Mouse (Mus musculus) kidney, postnatal 25 days (tissue): ENCODE measurements at regions not wholly inside any gene's neighbourhood (a gene's known extent, or its start where the extent isn't known, plus 50 kb on each side); places are given as distances from the start of the nearest gene placed in this dataset.

Source experiments
- DNase-seq, 2 experiments: peaks; one replicate each; pipeline ENCODE4 v3.0.0; 2021; ENCODE audit warnings: mixed read lengths in 2 of 2

- no peak for DNase-seq
Observed at GRCm38 (mm10) chr2:180388122-180388521, 53.6 kb upstream of the Gata5 start.

- DNase-seq, result no peak
Observed at GRCm38 (mm10) chr2:180387305-180387704, 52.8 kb upstream of the Gata5 start.

- no peak for DNase-seq
Observed at GRCm38 (mm10) chr2:180385967-180386688, 51.6 kb upstream of the Gata5 start.

- DNase-seq, result no peak
Observed at GRCm38 (mm10) chr2:180385231-180385895, 50.9 kb upstream of the Gata5 start.
